Mouse (Mus musculus) embryonic facial prominence, embryonic 15.5 days (tissue): ENCODE measurements at regions not wholly inside any gene's neighbourhood (a gene's known extent, or its start where the extent isn't known, plus 50 kb on each side); places are given as distances from the start of the nearest gene placed in this dataset.

Experiments used
- ATAC-seq: fragments of 200-750 bp; cut with Nextera tagmentation; 2 replicates; pipeline ENCODE4 v1.8.0; 2017; ENCODE audit warnings: low read depth, moderate TSS enrichment; ENCODE audit not compliant: insufficient number of reproducible peaks, low FRiP score, low TSS enrichment
- H3K27ac ChIP-seq: fragments of 300-500 bp; sonication (generic); replicated peaks from 2 replicates; pipeline ENCODE4 v1.5.1; 2015; ENCODE audit warnings: mild to moderate bottlenecking, inconsistent platforms
- H3K27me3 ChIP-seq: fragments of 300-500 bp; sonication (generic); 2 replicates; pipeline ENCODE4 v1.6.1; 2015; ENCODE audit warnings: inconsistent platforms
- H3K36me3 ChIP-seq: fragments of 300-500 bp; sonication (generic); 2 replicates; pipeline ENCODE4 v1.6.1; 2015; ENCODE audit warnings: mild to moderate bottlenecking, inconsistent platforms
- H3K4me1 ChIP-seq: fragments of 300-500 bp; sonication (generic); 2 replicates; pipeline ENCODE4 v1.6.1; 2015; ENCODE audit warnings: inconsistent platforms
- H3K4me2 ChIP-seq: fragments of 300-500 bp; sonication (generic); replicated peaks from 2 replicates; pipeline ENCODE4 v1.6.1; 2015; ENCODE audit warnings: mild to moderate bottlenecking, inconsistent platforms
- H3K4me3 ChIP-seq: fragments of 300-500 bp; sonication (generic); replicated peaks from 2 replicates; pipeline ENCODE4 v1.5.1; 2015; ENCODE audit warnings: mild to moderate bottlenecking, inconsistent platforms
- H3K9ac ChIP-seq: fragments of 300-500 bp; sonication (generic); 2 replicates; pipeline ENCODE4 v1.6.1; 2015; ENCODE audit warnings: inconsistent platforms
- H3K9me3 ChIP-seq: fragments of 300-500 bp; sonication (generic); replicated peaks from 2 replicates; pipeline ENCODE4 v1.6.1; 2016; ENCODE audit warnings: inconsistent platforms
- WGBS: fragments of 180-500 bp; shearing (Covaris S2); methylation state at CpG from one replicate; pipeline ENCODE4 v1.1.7; 2015; 5-methylcytosine and 5-hydroxymethylcytosine counted together

GRCm38 (mm10) chr17:88173354-88174032 lies 108.4 kb upstream of the Fbxo11 start:
- H3K9me3 ChIP-seq: no peaks in the 10 kb centered on the region
- H3K27ac ChIP-seq: no peak overlapping the region
- ATAC-seq: no peak
- H3K4me3 ChIP-seq: no peak overlapping the region
- WGBS: 68% methylated on average over 4 of the region's 4 CpGs
- no peaks in the 10 kb centered on the region for H3K36me3 ChIP-seq
- H3K4me1 ChIP-seq: no peaks in the 10 kb centered on the region
- no peaks in the 10 kb centered on the region for H3K27me3 ChIP-seq
- no peak overlapping the region for H3K4me2 ChIP-seq
- H3K9ac ChIP-seq: no peak overlapping the region

GRCm38 (mm10) chr17:88174242-88174679 lies 109.2 kb upstream of the Fbxo11 start:
- H3K4me2 ChIP-seq: peak overlapping the region; percentile 19; the same call in 1 of the 2 replicates
- no peaks in the 10 kb centered on the region for H3K36me3 ChIP-seq
- peak; percentile 51; the same call in 1 of the 2 replicates for ATAC-seq
- H3K27ac ChIP-seq: peak overlapping the region; percentile 73
- H3K4me3 ChIP-seq: no peak overlapping the region
- H3K27me3 ChIP-seq: no peaks in the 10 kb centered on the region
- H3K9ac ChIP-seq: no peak overlapping the region
- no peaks in the 10 kb centered on the region for H3K9me3 ChIP-seq
- WGBS: 68% methylated on average over 10 of the region's 10 CpGs
- no peaks in the 10 kb centered on the region for H3K4me1 ChIP-seq

GRCm38 (mm10) chr17:88175951-88176623 lies 111.0 kb upstream of the Fbxo11 start:
- WGBS: 78% methylated on average over 4 of the region's 4 CpGs
- H3K9ac ChIP-seq: no peak overlapping the region
- no peak overlapping the region for H3K27ac ChIP-seq
- H3K4me3 ChIP-seq: no peak overlapping the region
- no peaks in the 10 kb centered on the region for H3K4me1 ChIP-seq
- H3K4me2 ChIP-seq: no peak overlapping the region
- no peaks in the 10 kb centered on the region for H3K36me3 ChIP-seq
- no peaks in the 10 kb centered on the region for H3K9me3 ChIP-seq
- H3K27me3 ChIP-seq: no peaks in the 10 kb centered on the region
- no peak for ATAC-seq

DNA sequence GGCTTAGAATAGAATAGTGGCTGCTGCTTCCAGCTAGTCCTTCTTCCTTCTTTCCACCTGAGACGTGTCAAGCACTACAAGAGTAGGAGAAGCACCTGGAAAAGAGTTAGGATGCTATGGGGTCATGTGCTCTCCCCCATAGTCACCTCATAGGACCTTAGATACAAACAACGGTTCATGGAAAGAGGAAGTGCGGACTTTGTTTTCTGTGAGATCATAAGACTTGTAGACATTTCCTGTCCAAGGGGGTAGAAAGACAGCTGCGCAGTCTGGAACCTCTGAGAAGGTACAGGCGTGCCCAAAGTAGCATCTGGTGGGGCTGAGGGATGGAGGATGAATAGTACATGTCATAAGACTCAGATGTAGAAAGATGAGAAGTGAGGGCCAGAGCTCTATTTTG lies 125.6 kb upstream of the Fbxo11 start:
- peaks cover 4% of the 10 kb centered on the region; the same call in 1 of the 2 replicates for H3K4me1 ChIP-seq
- no peak overlapping the region for H3K4me3 ChIP-seq
- no peaks in the 10 kb centered on the region for H3K36me3 ChIP-seq
- no peaks in the 10 kb centered on the region for H3K9me3 ChIP-seq
- H3K4me2 ChIP-seq: no peak overlapping the region
- H3K27ac ChIP-seq: no peak overlapping the region
- no peaks in the 10 kb centered on the region for H3K27me3 ChIP-seq
- H3K9ac ChIP-seq: no peak overlapping the region
- no peak for ATAC-seq
- 81% methylated on average over 5 of the region's 5 CpGs for WGBS

- H3K4me3 ChIP-seq: no peak overlapping the region
- peaks cover 5% of the 10 kb centered on the region; the same call in 1 of the 2 replicates for H3K4me1 ChIP-seq
- no peaks in the 10 kb centered on the region for H3K27me3 ChIP-seq
- H3K36me3 ChIP-seq: no peaks in the 10 kb centered on the region
- no peaks in the 10 kb centered on the region for H3K9me3 ChIP-seq
- H3K4me2 ChIP-seq: no peak overlapping the region
- H3K27ac ChIP-seq: no peak overlapping the region
- WGBS: 82% methylated on average over 2 of the region's 2 CpGs
- no peak for ATAC-seq
- no peak overlapping the region for H3K9ac ChIP-seq
Measured at GRCm38 (mm10) chr17:88191444-88191843, 126.4 kb upstream of the Fbxo11 start.

GRCm38 (mm10) chr17:88191930-88192807 lies 127.1 kb upstream of the Fbxo11 start:
- no peak overlapping the region for H3K27ac ChIP-seq
- no peaks in the 10 kb centered on the region for H3K9me3 ChIP-seq
- no peak overlapping the region for H3K4me3 ChIP-seq
- peaks cover 5% of the 10 kb centered on the region; the same call in 1 of the 2 replicates for H3K4me1 ChIP-seq
- no peak overlapping the region for H3K4me2 ChIP-seq
- 88% methylated on average over 16 of the region's 16 CpGs for WGBS
- H3K9ac ChIP-seq: no peak overlapping the region
- H3K27me3 ChIP-seq: no peaks in the 10 kb centered on the region
- no peak for ATAC-seq
- H3K36me3 ChIP-seq: no peaks in the 10 kb centered on the region

- Histone ChIP-seq H3K4me3 (no peak overlapping the region), H3K27ac (0 out of 2 replicates have a peak overlapping the region, but pooled peaks have one; percentile 22), H3K36me3 (no peaks in the 10 kb centered on the region), H3K27me3 (no peaks in the 10 kb centered on the region), H3K9me3 (no peaks in the 10 kb centered on the region), H3K4me2 (no peak overlapping the region), H3K4me1 (peaks cover 5% of the 10 kb centered on the region; the same call in 1 of the 2 replicates), H3K9ac (no peak overlapping the region)
- no peak for ATAC-seq
- 89% methylated on average over 5 of the region's 5 CpGs for WGBS
Measured at GRCm38 (mm10) chr17:88194693-88195092, 129.6 kb upstream of the Fbxo11 start.

DNA sequence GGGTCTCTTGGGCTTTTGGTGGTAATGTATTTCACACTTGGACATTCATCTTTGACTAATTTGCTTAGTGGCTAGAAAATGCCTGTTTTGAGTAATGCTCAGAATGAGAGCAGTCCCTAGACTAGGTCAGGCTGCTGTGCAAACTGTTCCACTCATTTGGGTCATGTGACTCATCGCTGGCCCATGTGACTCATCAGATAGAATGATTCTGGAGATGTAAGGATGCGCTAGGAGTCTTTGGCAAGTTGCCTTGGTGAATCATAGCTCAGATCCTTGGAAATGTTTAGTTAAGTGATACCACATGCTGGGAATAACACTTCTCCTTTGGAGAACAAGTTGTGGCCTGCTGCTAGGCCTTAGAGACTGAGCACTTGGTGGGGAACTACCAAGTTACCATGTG lies 130.2 kb upstream of the Fbxo11 start:
- ATAC-seq: peak; percentile 77
- 47% methylated on average over 2 of the region's 2 CpGs for WGBS
- 0 out of 2 replicates have a peak overlapping the region, but pooled peaks have one; percentile 22 for H3K27ac ChIP-seq

DNA sequence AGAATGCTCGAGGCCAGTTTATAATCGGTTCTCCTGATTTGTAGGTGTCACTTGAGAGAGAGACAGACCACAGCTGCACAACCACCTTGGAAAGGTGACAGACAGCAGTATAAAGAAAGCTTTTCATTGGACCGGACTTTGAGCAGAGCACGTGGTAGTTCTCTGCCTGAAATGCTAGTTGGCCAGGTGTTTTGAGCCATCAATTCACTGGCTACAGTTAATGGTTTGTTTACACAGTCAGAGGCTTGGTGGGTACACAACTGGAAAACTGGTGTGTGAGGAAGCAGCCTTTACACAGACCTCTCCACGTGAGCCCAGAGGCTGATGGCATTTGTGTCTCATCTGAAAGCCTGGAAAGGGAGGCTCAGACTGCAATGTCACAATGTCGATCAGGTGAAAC lies 130.8 kb upstream of the Fbxo11 start:
- Histone ChIP-seq H3K9me3 (no peaks in the 10 kb centered on the region), H3K4me2 (no peak overlapping the region), H3K27ac (no peak overlapping the region), H3K4me3 (no peak overlapping the region), H3K36me3 (no peaks in the 10 kb centered on the region), H3K9ac (no peak overlapping the region), H3K27me3 (no peaks in the 10 kb centered on the region), H3K4me1 (peaks cover 5% of the 10 kb centered on the region; the same call in 1 of the 2 replicates)
- 83% methylated on average over 6 of the region's 6 CpGs for WGBS
- ATAC-seq: no peak

More for the DNA sequence above, 130.2 kb upstream of the Fbxo11 start:
- H3K9me3 ChIP-seq: no peaks in the 10 kb centered on the region
- H3K4me2 ChIP-seq: no peak overlapping the region
- H3K36me3 ChIP-seq: no peaks in the 10 kb centered on the region
- H3K4me1 ChIP-seq: peaks cover 5% of the 10 kb centered on the region; the same call in 1 of the 2 replicates
- no peaks in the 10 kb centered on the region for H3K27me3 ChIP-seq
- no peak overlapping the region for H3K9ac ChIP-seq
- H3K4me3 ChIP-seq: no peak overlapping the region

DNA sequence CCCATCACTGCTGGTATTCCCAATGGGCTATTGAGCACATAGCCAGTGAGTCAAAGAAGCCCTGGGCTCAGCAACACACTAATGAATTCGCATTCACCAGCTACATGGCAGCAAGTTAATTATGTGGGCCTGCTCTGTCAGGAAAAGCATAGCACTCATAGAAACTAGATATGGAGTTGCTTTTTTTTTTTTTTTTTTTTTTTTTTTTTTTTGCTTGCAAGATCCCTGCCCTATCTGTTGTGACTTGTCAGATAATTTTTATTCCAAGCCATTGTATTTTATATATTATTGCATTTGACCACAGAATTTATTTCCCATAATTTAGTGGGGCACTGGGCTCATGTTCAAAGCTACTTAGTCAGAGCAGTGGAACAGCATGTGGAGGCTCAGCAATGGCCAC lies 131.2 kb upstream of the Fbxo11 start:
- Histone ChIP-seq H3K27me3 (no peaks in the 10 kb centered on the region), H3K36me3 (no peaks in the 10 kb centered on the region), H3K9me3 (no peaks in the 10 kb centered on the region), H3K4me3 (no peak overlapping the region), H3K27ac (no peak overlapping the region), H3K4me1 (peaks cover 5% of the 10 kb centered on the region; the same call in 1 of the 2 replicates), H3K4me2 (no peak overlapping the region), H3K9ac (no peak overlapping the region)
- ATAC-seq: no peak
- 65% methylated on average over 1 of the region's 1 CpGs for WGBS

- 52% methylated on average over 3 of the region's 3 CpGs for WGBS
- H3K36me3 ChIP-seq: no peaks in the 10 kb centered on the region
Measured at GRCm38 (mm10) chr17:88197381-88197780, 132.3 kb upstream of the Fbxo11 start.

More at GRCm38 (mm10) chr17:88197381-88197780, 132.3 kb upstream of the Fbxo11 start:
- Histone ChIP-seq H3K27me3 (no peaks in the 10 kb centered on the region), H3K9me3 (no peaks in the 10 kb centered on the region), H3K9ac (no peak overlapping the region), H3K4me1 (peaks cover 5% of the 10 kb centered on the region; the same call in 1 of the 2 replicates), H3K4me2 (no peak overlapping the region), H3K27ac (no peak overlapping the region), H3K4me3 (no peak overlapping the region)
- no peak for ATAC-seq
